Mouse (Mus musculus): ENCODE results near the gene Pfkm. TPM values are rescaled to one million over a fixed set of nuclear protein-coding genes. Genes with fewer than 3 reads are reported as not detected.

The Pfkm gene
- total RNA-seq, 4 experiments from 2014 or later = 73.8 to 119 (median 95.8) TPM

DNA sequence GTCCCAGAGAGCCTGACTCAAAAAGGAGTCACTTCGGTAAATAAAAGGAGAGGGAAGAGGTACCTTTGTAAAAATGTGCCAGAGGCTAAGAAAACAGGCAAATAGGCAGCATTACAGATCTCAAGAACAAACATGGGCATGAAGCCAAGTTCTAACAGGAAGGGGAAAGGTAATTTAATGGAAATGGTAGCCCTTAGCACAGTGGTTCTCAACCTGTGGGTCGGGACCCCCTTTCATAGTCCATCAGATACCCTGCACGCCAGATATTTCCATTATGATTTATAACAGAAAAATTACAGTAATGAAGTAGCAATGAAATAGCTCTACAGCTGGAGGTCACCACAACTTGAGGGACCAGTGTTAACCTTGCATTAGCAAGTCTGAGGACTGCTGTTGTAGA, 84.9 kb downstream of the Pfkm start:
- DNase-seq = no peak

DNA sequence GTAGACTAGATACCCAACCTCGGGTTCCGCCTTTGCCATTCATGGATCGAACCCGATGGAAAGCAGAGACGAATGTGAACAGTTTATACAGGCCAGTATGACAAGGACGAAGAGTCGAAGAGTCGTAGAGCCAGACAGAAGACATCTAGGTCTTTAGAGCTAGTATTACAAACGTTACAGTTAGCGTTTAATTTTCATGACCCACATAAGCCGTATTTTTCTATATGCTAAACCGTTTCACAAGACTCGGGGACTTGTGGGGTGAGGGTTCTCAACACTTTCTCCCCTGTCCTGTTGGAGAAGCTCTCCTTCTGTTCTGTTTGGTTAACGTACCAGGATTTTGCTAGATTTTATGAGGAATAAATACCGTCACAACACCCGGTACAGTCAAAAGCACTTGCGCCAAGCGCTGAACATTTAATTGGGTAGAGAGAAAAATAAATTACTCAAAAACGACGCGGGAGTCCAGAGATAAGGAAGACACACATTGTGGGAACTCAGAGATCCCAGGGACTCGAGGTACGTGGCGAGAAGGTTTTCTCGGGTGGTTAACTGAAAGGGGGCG, 88.3 kb downstream of the Pfkm start:
- no peak for DNase-seq

DNA sequence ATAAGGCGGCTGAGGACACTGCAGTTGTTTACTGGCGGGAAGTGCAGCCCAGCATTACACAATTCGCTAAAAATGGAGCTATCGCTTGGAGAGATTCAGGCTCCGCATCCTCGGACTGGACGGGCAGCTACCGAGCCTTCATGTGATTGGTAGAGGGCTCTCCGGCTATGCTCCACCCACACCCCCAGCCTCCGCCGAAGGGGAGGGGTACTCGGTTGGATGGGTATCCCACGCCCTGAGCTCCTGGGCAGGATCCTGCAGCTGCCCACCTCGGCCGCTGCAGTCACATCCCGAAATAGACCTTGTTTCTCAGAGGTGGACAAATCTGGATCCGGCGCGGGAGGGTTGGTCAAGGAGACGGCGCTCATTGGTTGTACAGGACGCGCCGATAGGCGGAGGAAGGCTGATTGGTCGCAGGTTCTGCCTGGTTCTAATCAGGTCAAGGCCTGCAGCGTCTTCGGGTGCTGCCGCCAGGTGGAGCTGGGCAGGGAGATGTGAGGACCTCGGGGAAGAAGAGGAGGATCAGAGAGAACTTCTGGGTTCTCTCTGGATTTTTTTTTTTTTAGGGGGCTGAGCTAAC, 88.8 kb downstream of the Pfkm start:
- peak; percentile 93 for DNase-seq

Other genes with a start within 250 kb of the Pfkm start
- gene Hdac7, start 248.1 kb upstream of the Pfkm start, total RNA-seq (2022) = 100 to 1,000 TPM in 2 of 4 experiments, 10 to 100 TPM in 2; 86.1 to 106 (median 96.2) TPM
- 10 to 100 TPM in 2 of 4 experiments, 1 to 10 TPM in 2; 5.2 to 26.1 (median 16.0) TPM for gene Vdr, start 182.0 kb upstream of the Pfkm start, total RNA-seq (2022)
- gene Tmem106c, start 128.4 kb upstream of the Pfkm start, total RNA-seq (2022) = 10 to 100 TPM; 69.3 to 87.1 (median 77.0) TPM
- gene Col2a1, start 87.9 kb upstream of the Pfkm start, total RNA-seq (2022) = under 1 TPM in 1 of 4 experiments, not detected in 3; 0.28 TPM
- 10 to 100 TPM; 17.8 to 24.9 (median 20.1) TPM for gene Senp1, start 1.2 kb downstream of the Pfkm start, total RNA-seq (2022)
- gene Asb8, start 73.0 kb downstream of the Pfkm start, total RNA-seq (2022) = 10 to 100 TPM; 39.6 to 49.2 (median 43.8) TPM
- gene Ccdc184, start 74.6 kb downstream of the Pfkm start, total RNA-seq (2022) = 1 to 10 TPM in 2 of 4 experiments, under 1 TPM in 2; 0.59 to 1.3 (median 1.0) TPM
- not detected for gene Olfr288, start 103.0 kb downstream of the Pfkm start, total RNA-seq (2022)
- not detected for gene Gm44579, start 128.4 kb downstream of the Pfkm start, total RNA-seq (2022)
- gene Olfr287, start 128.5 kb downstream of the Pfkm start, total RNA-seq (2022) = under 1 TPM in 1 of 4 experiments, not detected in 3; 0.38 TPM
- not detected for gene Olfr286, start 141.9 kb downstream of the Pfkm start, total RNA-seq (2022)
- not detected for gene H1fnt, start 164.7 kb downstream of the Pfkm start, total RNA-seq (2022)
- gene Zfp641, start 203.6 kb downstream of the Pfkm start, total RNA-seq (2022) = 1 to 10 TPM; 3.9 to 7.8 (median 6.5) TPM
- not detected for gene Olfr285, start 224.8 kb downstream of the Pfkm start, total RNA-seq (2022)
- not detected for gene Olfr284, start 248.4 kb downstream of the Pfkm start, total RNA-seq (2022)

Data from adrenal gland, adult 8-10 months (tissue).